ENCODE assay signal across 10 mouse cellular contexts in the genomic region with DNA sequence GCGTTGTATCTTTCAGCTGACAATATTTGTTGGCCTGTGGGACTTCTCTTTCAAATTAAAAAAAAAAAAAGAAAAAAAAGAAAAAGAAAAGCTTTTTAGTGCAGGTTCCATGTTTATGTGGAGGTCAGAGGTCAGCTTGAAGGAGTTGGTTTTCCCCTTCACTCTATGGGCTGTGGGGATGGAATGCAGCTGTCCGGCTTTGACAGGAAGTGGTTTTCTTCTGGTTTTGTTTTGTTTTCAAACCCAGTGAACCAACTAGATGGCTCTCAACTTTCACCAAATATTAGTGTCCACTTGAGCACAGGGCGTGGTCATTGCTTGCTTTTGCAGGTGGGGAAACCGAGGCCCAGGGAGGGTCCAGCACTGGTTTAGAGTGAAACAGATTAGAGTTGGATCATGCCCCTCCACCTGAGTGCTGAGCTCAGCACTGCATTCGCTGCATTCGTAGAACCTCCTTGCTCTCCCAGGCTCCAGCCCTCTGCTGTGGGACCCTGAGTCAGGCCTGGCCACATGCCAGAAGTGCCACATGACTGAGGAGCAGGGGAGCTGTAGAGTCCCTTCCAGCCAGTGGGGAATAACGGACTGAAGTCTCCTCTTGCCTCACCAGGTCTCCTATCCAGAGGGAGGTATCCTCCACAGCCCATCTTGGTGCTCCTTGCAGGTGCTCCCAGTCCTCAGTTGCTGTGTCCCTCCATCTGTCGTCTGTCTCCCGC.
DNase-seq lines count a peak whose midpoint lies in the region; ATAC-seq and TF ChIP-seq lines count a peak whose summit lies in the region.
"Had no signal": no experiment of that assay in that cellular context is flagged by ENCODE, and none has a peak within 500 bp of the region (broad histone marks: within the 10 kb centered on the region; RNA-seq: fewer than 3 reads in every experiment).

No protein-coding gene starts in this region.

- H3K9ac ChIP-seq in forebrain, embryonic 14.5 days (ENCODE audit: low read length) = no peak overlapping the region
- no peak overlapping the region for H3K9ac ChIP-seq in forebrain, embryonic 11.5 days (ENCODE audit: low read length)
- 0 out of 2 replicates have a peak overlapping the region, but pooled peaks have one; percentile 1 for H3K9ac ChIP-seq in heart, embryonic 16.5 days (ENCODE audit: low read length)
- H3K9ac ChIP-seq in liver, embryonic 11.5 days (ENCODE audit: low read depth, low read length) = no peak overlapping the region
- no peak overlapping the region for H3K9ac ChIP-seq in stomach, postnatal 0 days (ENCODE audit: low read length)
- H3K9ac ChIP-seq: hindbrain, embryonic 15.5 days had no signal

- DNase-seq in forebrain, embryonic 14.5 days (ENCODE audit: low spot score) = peak; percentile 55
- no peak for DNase-seq in forebrain, embryonic 11.5 days (ENCODE audit: low spot score)
- DNase-seq in thymus, adult 2 months = no peak
- no peak for DNase-seq in thymus, postnatal 0 days (ENCODE audit: low spot score)
- no peak for DNase-seq in liver, embryonic 11.5 days (ENCODE audit: low spot score)
- DNase-seq in stomach, postnatal 0 days (ENCODE audit: low spot score) = peak; percentile 59
- DNase-seq in left cerebral cortex, adult 9 months (ENCODE audit: low spot score in 2 of 2) = no peak

- H3K27me3 ChIP-seq in forebrain, embryonic 14.5 days (replicated peaks; ENCODE audit: control insufficient read depth, insufficient read depth, low read length) = no peaks in the 10 kb centered on the region
- no peaks in the 10 kb centered on the region; the same call in 1 of the 2 replicates for H3K27me3 ChIP-seq in forebrain, embryonic 11.5 days (ENCODE audit: control insufficient read depth, insufficient read depth, low read length)
- no peaks in the 10 kb centered on the region for H3K27me3 ChIP-seq in thymus, adult 2 months (ENCODE audit: control insufficient read depth, insufficient read depth, low read length)
- no peaks in the 10 kb centered on the region for H3K27me3 ChIP-seq in heart, embryonic 16.5 days (ENCODE audit: control insufficient read depth, insufficient read depth, low read length)
- no peaks in the 10 kb centered on the region for H3K27me3 ChIP-seq in liver, embryonic 11.5 days (replicated peaks; ENCODE audit: control insufficient read depth, insufficient read depth, low read length)
- H3K27me3 ChIP-seq in stomach, postnatal 0 days (ENCODE audit: control insufficient read depth, insufficient read depth, low read length) = no peaks in the 10 kb centered on the region
- H3K27me3 ChIP-seq: hindbrain, embryonic 15.5 days; Patski had no signal

- peak; percentile 29; the same call in 1 of the 2 replicates for ATAC-seq in forebrain, embryonic 14.5 days
- ATAC-seq in forebrain, embryonic 11.5 days (replicated peaks; ENCODE audit: low FRiP score) = no peak
- peak; percentile 71 for ATAC-seq in heart, embryonic 16.5 days (replicated peaks; ENCODE audit: extremely low read depth, insufficient read depth, low FRiP score)
- ATAC-seq in liver, embryonic 11.5 days (replicated peaks; ENCODE audit: low FRiP score) = no peak
- peak; percentile 38; the same call in 1 of the 2 replicates for ATAC-seq in stomach, postnatal 0 days (ENCODE audit: low FRiP score, low TSS enrichment)
- ATAC-seq: Patski had no signal

- no peak for TF ChIP-seq EP300 in stomach, postnatal 0 days (optimal IDR thresholded peaks at IDR 0.05)

- no peak for TF ChIP-seq CTCF in thymus, adult 2 months (IDR thresholded peaks at IDR 0.05; ENCODE audit: borderline replicate concordance, control insufficient read depth, extremely low read depth, insufficient read depth, low read length, poor library complexity)
- no peak for TF ChIP-seq CTCF in stomach, postnatal 0 days (IDR thresholded peaks at IDR 0.05; ENCODE audit: low read depth)

- no peak overlapping the region for H3K4me2 ChIP-seq in forebrain, embryonic 14.5 days (ENCODE audit: low read length)
- no peak overlapping the region for H3K4me2 ChIP-seq in forebrain, embryonic 11.5 days (ENCODE audit: low read depth, low read length, severe bottlenecking)
- H3K4me2 ChIP-seq in heart, embryonic 16.5 days (ENCODE audit: low read depth, low read length) = peak overlapping the region; percentile 23; the same call in 1 of the 2 replicates
- H3K4me2 ChIP-seq in liver, embryonic 11.5 days = no peak overlapping the region
- peak overlapping the region; percentile 15; the same call in 1 of the 2 replicates for H3K4me2 ChIP-seq in stomach, postnatal 0 days (replicated peaks; ENCODE audit: low read depth)
- H3K4me2 ChIP-seq: hindbrain, embryonic 15.5 days had no signal

- no peak overlapping the region for H3K4me3 ChIP-seq in forebrain, embryonic 14.5 days (ENCODE audit: low read depth, low read length)
- no peak overlapping the region for H3K4me3 ChIP-seq in forebrain, embryonic 11.5 days (ENCODE audit: low read depth, low read length)
- no peak overlapping the region for H3K4me3 ChIP-seq in thymus, adult 2 months (ENCODE audit: control insufficient read depth, insufficient read depth, low read length)
- no peak overlapping the region for H3K4me3 ChIP-seq in heart, embryonic 16.5 days (ENCODE audit: low read length)
- no peak overlapping the region for H3K4me3 ChIP-seq in liver, embryonic 11.5 days (ENCODE audit: low read depth, low read length)
- no peak overlapping the region for H3K4me3 ChIP-seq in stomach, postnatal 0 days (ENCODE audit: low read depth, low read length)
- H3K4me3 ChIP-seq: hindbrain, embryonic 15.5 days had no signal

- H3K9me3 ChIP-seq in forebrain, embryonic 14.5 days (replicated peaks; ENCODE audit: control insufficient read depth, low read length) = no peaks in the 10 kb centered on the region
- H3K9me3 ChIP-seq in forebrain, embryonic 11.5 days (ENCODE audit: control insufficient read depth, low read length) = no peaks in the 10 kb centered on the region
- H3K9me3 ChIP-seq in heart, embryonic 16.5 days (replicated peaks; ENCODE audit: control insufficient read depth, low read length) = no peaks in the 10 kb centered on the region
- no peaks in the 10 kb centered on the region for H3K9me3 ChIP-seq in liver, embryonic 11.5 days (ENCODE audit: control insufficient read depth, low read length)
- no peaks in the 10 kb centered on the region for H3K9me3 ChIP-seq in stomach, postnatal 0 days (ENCODE audit: control insufficient read depth, low read length)
- H3K9me3 ChIP-seq: hindbrain, embryonic 15.5 days had no signal

- 80% methylated on average over 9 of the region's 9 CpGs for WGBS in forebrain, embryonic 14.5 days
- 80% methylated on average over 9 of the region's 9 CpGs for WGBS in forebrain, embryonic 11.5 days
- WGBS in thymus, adult 2 months = 58% methylated on average over 9 of the region's 9 CpGs
- 24% methylated on average over 9 of the region's 9 CpGs for WGBS in heart, embryonic 16.5 days
- WGBS in liver, embryonic 11.5 days = 56% methylated on average over 9 of the region's 9 CpGs
- WGBS in stomach, postnatal 0 days = 25% methylated on average over 9 of the region's 9 CpGs

- no peak for TF ChIP-seq POLR2A in thymus, adult 2 months (IDR thresholded peaks at IDR 0.05; ENCODE audit: control insufficient read depth, extremely low read depth, insufficient read depth, low read length, poor library complexity)

- 0 out of 2 replicates have a peak, but pooled peaks cover 6% of the 10 kb centered on the region for H3K4me1 ChIP-seq in forebrain, embryonic 14.5 days (ENCODE audit: control insufficient read depth, insufficient read depth, low read length)
- H3K4me1 ChIP-seq in forebrain, embryonic 11.5 days (replicated peaks; ENCODE audit: control insufficient read depth, insufficient read depth, low read length) = no peaks in the 10 kb centered on the region; the same call in 1 of the 2 replicates
- peaks cover 12% of the 10 kb centered on the region for H3K4me1 ChIP-seq in thymus, adult 2 months (replicated peaks; ENCODE audit: control insufficient read depth, insufficient read depth, low read length)
- peaks cover 69% of the 10 kb centered on the region for H3K4me1 ChIP-seq in heart, embryonic 16.5 days (ENCODE audit: control insufficient read depth, insufficient read depth, low read length)
- peaks cover 19% of the 10 kb centered on the region for H3K4me1 ChIP-seq in liver, embryonic 11.5 days (replicated peaks; ENCODE audit: control insufficient read depth, insufficient read depth, low read length)
- peaks cover 14% of the 10 kb centered on the region for H3K4me1 ChIP-seq in stomach, postnatal 0 days (replicated peaks; ENCODE audit: control insufficient read depth, insufficient read depth)

- H3K27ac ChIP-seq in forebrain, embryonic 14.5 days (ENCODE audit: low read depth, low read length) = no peak overlapping the region
- no peak overlapping the region for H3K27ac ChIP-seq in forebrain, embryonic 11.5 days (ENCODE audit: low read depth, low read length)
- H3K27ac ChIP-seq in thymus, adult 2 months (ENCODE audit: control insufficient read depth, insufficient read depth, low read length) = peak overlapping the region; percentile 57; the same call in 1 of the 2 replicates
- H3K27ac ChIP-seq in heart, embryonic 16.5 days (ENCODE audit: low read length) = peak overlapping the region; percentile 63
- H3K27ac ChIP-seq in liver, embryonic 11.5 days (ENCODE audit: low read depth, low read length) = peak overlapping the region; percentile 28; the same call in 1 of the 2 replicates
- peak overlapping the region; percentile 61 for H3K27ac ChIP-seq in stomach, postnatal 0 days (replicated peaks)
- H3K27ac ChIP-seq: hindbrain, embryonic 15.5 days had no signal

- H3K36me3 ChIP-seq in forebrain, embryonic 14.5 days (ENCODE audit: control insufficient read depth, insufficient read depth, low read length) = no peaks in the 10 kb centered on the region
- H3K36me3 ChIP-seq in forebrain, embryonic 11.5 days (ENCODE audit: control insufficient read depth, insufficient read depth, low read length) = no peaks in the 10 kb centered on the region
- H3K36me3 ChIP-seq in thymus, adult 2 months (ENCODE audit: control insufficient read depth, insufficient read depth, low read length) = no peaks in the 10 kb centered on the region
- no peaks in the 10 kb centered on the region for H3K36me3 ChIP-seq in heart, embryonic 16.5 days (ENCODE audit: control insufficient read depth, insufficient read depth)
- no peaks in the 10 kb centered on the region for H3K36me3 ChIP-seq in liver, embryonic 11.5 days (ENCODE audit: control insufficient read depth, insufficient read depth, low read length)
- no peaks in the 10 kb centered on the region for H3K36me3 ChIP-seq in stomach, postnatal 0 days (ENCODE audit: control insufficient read depth, insufficient read depth, low read length)
- H3K36me3 ChIP-seq: hindbrain, embryonic 15.5 days had no signal

Comparison
In these comparisons a context has a peak if more than half of its experiments do, and no peak if none do; other contexts are left out.
1. ATAC-seq: peak in forebrain, embryonic 14.5 days (single experiment), heart, embryonic 16.5 days (single experiment) and stomach, postnatal 0 days (single experiment); none in forebrain, embryonic 11.5 days (single experiment) and liver, embryonic 11.5 days (single experiment).
2. DNase-seq: peak in forebrain, embryonic 14.5 days (single experiment) and stomach, postnatal 0 days (single experiment); none in forebrain, embryonic 11.5 days (single experiment), thymus, adult 2 months (single experiment), thymus, postnatal 0 days (single experiment), liver, embryonic 11.5 days (single experiment) and left cerebral cortex, adult 9 months (0 of 2).
3. H3K27ac ChIP-seq: peak in thymus, adult 2 months (single experiment), heart, embryonic 16.5 days (single experiment), liver, embryonic 11.5 days (single experiment) and stomach, postnatal 0 days (single experiment); none in forebrain, embryonic 14.5 days (single experiment) and forebrain, embryonic 11.5 days (single experiment).
4. H3K4me2 ChIP-seq: peak in heart, embryonic 16.5 days (single experiment) and stomach, postnatal 0 days (single experiment); none in forebrain, embryonic 14.5 days (single experiment), forebrain, embryonic 11.5 days (single experiment) and liver, embryonic 11.5 days (single experiment).